In the genomic region with DNA sequence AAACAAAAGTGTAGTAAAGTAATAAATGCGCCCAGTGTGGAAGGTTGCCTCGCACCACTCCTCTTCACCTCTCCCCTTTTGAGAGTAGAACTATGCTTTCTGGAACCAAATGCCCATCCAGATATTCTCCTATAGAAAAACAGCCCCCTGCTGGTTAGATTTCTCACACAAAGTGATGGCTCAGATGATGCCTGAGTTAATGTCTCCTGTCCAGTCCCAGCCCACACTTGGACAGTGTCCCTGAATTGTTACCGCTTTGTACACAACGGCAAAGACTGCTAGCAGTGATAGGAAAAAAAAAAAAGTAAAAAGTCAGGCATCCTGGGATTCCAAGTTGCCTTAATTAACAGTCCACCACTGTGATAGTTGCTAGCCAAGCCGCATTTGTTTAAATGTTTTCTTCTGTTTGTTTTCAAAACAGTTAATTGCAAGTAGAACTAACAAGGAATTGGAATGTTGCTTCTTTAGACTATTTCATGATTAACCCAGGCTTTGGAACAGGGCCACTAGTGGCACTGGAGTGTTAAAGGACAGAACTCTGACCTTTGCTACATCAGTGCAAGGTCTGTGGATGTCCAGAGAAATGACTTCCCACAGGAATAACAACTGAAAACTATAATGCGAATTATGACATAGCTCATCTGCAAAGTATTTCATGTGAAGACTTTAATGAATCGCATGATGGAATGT, we compare ENCODE assay signal across 19 mouse cellular contexts. TPM values are rescaled to one million over a fixed set of nuclear protein-coding genes. Genes with fewer than 3 reads are reported as not detected.
DNase-seq lines count a peak whose midpoint lies in the region; ATAC-seq and TF ChIP-seq lines count a peak whose summit lies in the region.
"Had no signal": no experiment of that assay in that cellular context is flagged by ENCODE, and none has a peak within 500 bp of the region (broad histone marks: within the 10 kb centered on the region; RNA-seq: fewer than 3 reads in every experiment).

No protein-coding gene starts in this region.

- no peaks in the 10 kb centered on the region for H3K36me3 ChIP-seq in liver, adult 2 months (ENCODE audit: control insufficient read depth, insufficient read depth, low read length)
- H3K36me3 ChIP-seq in liver, embryonic 12.5 days, result no peaks in the 10 kb centered on the region
- no peaks in the 10 kb centered on the region for H3K36me3 ChIP-seq in liver, postnatal 0 days (replicated peaks; ENCODE audit: insufficient read depth, low read length)
- H3K36me3 ChIP-seq: G1E; liver, embryonic 13.5 days had no signal

- TF ChIP-seq CTCF in liver, adult 2 months (IDR thresholded peaks at IDR 0.05; ENCODE audit: low read depth, low read length), result no peak
- peak; percentile 27; the same call in 1 of the 2 replicates for TF ChIP-seq CTCF in liver, postnatal 0 days (IDR thresholded peaks at IDR 0.05; ENCODE audit: low read depth)

- H3K4me3 ChIP-seq in liver, adult 2 months (ENCODE audit: insufficient read depth, low read depth, low read length), result no peak overlapping the region
- H3K4me3 ChIP-seq in liver, embryonic 12.5 days, result no peak overlapping the region
- no peak overlapping the region for H3K4me3 ChIP-seq in liver, postnatal 0 days (ENCODE audit: low read depth, low read length)
- H3K4me3 ChIP-seq: gastrocnemius, adult 2 months; heart, adult 2 months; left cerebral cortex, adult 2 months; liver, embryonic 13.5 days had no signal

- ATAC-seq in liver, embryonic 12.5 days, result no peak
- ATAC-seq in liver, postnatal 0 days, result peak; percentile 95
- ATAC-seq: forebrain, embryonic 16.5 days had no signal

- no peak overlapping the region for H3K9ac ChIP-seq in liver, adult 2 months (ENCODE audit: low read depth, low read length)
- H3K9ac ChIP-seq in liver, embryonic 12.5 days, result no peak overlapping the region
- H3K9ac ChIP-seq in liver, postnatal 0 days (replicated peaks), result no peak overlapping the region
- H3K9ac ChIP-seq: hindbrain, embryonic 14.5 days; liver, embryonic 13.5 days had no signal

- TF ChIP-seq EP300 in liver, postnatal 0 days (IDR thresholded peaks at IDR 0.05; ENCODE audit: low read depth), result 0 out of 2 replicates have a peak, but pooled peaks have one; percentile 28

- H3K27ac ChIP-seq in liver, adult 2 months (replicated peaks; ENCODE audit: insufficient read depth, low read depth, low read length), result peak overlapping the region; percentile 77
- no peak overlapping the region for H3K27ac ChIP-seq in liver, embryonic 12.5 days
- peak overlapping the region; percentile 84 for H3K27ac ChIP-seq in liver, postnatal 0 days (ENCODE audit: low read depth)
- H3K27ac ChIP-seq: gastrocnemius, adult 2 months; heart, adult 2 months; hindbrain, embryonic 14.5 days; left cerebral cortex, adult 2 months; liver, embryonic 13.5 days had no signal

- no peak overlapping the region for H3K4me2 ChIP-seq in liver, embryonic 12.5 days
- H3K4me2 ChIP-seq in liver, postnatal 0 days (ENCODE audit: low read depth, low read length), result peak overlapping the region; percentile 20; the same call in 1 of the 2 replicates
- H3K4me2 ChIP-seq: hindbrain, embryonic 14.5 days; liver, embryonic 13.5 days had no signal

- no peaks in the 10 kb centered on the region for H3K79me2 ChIP-seq in liver, adult 2 months (ENCODE audit: control insufficient read depth, insufficient read depth, low read length)

- WGBS in liver, adult 2 months, result 35% methylated on average over 7 of the region's 7 CpGs
- WGBS in liver, embryonic 12.5 days (ENCODE audit: insufficient replicate concordance), result 70% methylated on average over 7 of the region's 7 CpGs
- WGBS in liver, postnatal 0 days (ENCODE audit: insufficient replicate concordance), result 64% methylated on average over 7 of the region's 7 CpGs

- no peak for TF ChIP-seq POLR2A in liver, adult 2 months (IDR thresholded peaks at IDR 0.05; ENCODE audit: extremely low read depth, insufficient read depth, low read length)

- DNase-seq in liver, adult 2 months (ENCODE audit: extremely low read depth, low read depth, low spot score), result peak; percentile 96
- peak; percentile 3 for DNase-seq in adipocyte (ENCODE audit: low spot score)
- DNase-seq in kidney, adult 8-10 months, result peak; percentile 85 to 93
- peak; percentile 21 for DNase-seq in liver, postnatal 0 days
- no peak for DNase-seq in retina, postnatal 1 day
- DNase-seq in right cerebral cortex, postnatal 25 days, result no peak
- DNase-seq: cerebellum, postnatal 10 days; embryo, embryonic 11 days; gastrocnemius, adult 2 months; heart, adult 2 months; liver, embryonic 13.5 days had no signal

- no peaks in the 10 kb centered on the region for H3K27me3 ChIP-seq in liver, adult 2 months (ENCODE audit: control insufficient read depth, insufficient read depth, low read length)
- no peaks in the 10 kb centered on the region for H3K27me3 ChIP-seq in liver, embryonic 12.5 days (replicated peaks)
- no peaks in the 10 kb centered on the region for H3K27me3 ChIP-seq in liver, postnatal 0 days (ENCODE audit: insufficient read depth, low read length)
- H3K27me3 ChIP-seq: liver, embryonic 13.5 days had no signal

- no peaks in the 10 kb centered on the region for H3K9me3 ChIP-seq in liver, embryonic 12.5 days (replicated peaks)
- no peaks in the 10 kb centered on the region for H3K9me3 ChIP-seq in liver, postnatal 0 days (ENCODE audit: low read length)
- H3K9me3 ChIP-seq: liver, embryonic 13.5 days had no signal

- peaks cover 7% of the 10 kb centered on the region for H3K4me1 ChIP-seq in liver, adult 2 months (ENCODE audit: control insufficient read depth, insufficient read depth, low read length)
- no peaks in the 10 kb centered on the region for H3K4me1 ChIP-seq in liver, embryonic 12.5 days
- no peaks in the 10 kb centered on the region for H3K4me1 ChIP-seq in liver, postnatal 0 days (ENCODE audit: insufficient read depth)
- H3K4me1 ChIP-seq: liver, embryonic 13.5 days had no signal

RNA-seq across cellular contexts. Expression of a gene that starts 29.7 kb away (rescaled TPM):
- total RNA-seq in liver, adult 2 months (2014; rRNA removed), result 3.4 and 11.0 TPM in 2 replicates
- polyA plus RNA-seq in liver, adult 2 months (2012; rRNA removed), result 10.2 and 11.9 TPM in 2 replicates
- not detected in 2 replicates for polyA plus RNA-seq in liver, embryonic 12.5 days (2016; fragmentation: Nextera tagmentation; extraction: Ambion mirVana)
- polyA plus RNA-seq in liver, postnatal 0 days (2015; fragmentation: Nextera tagmentation; extraction: Ambion mirVana), result 1.6 and 1.7 TPM in 2 replicates
- total RNA-seq: left cerebral cortex, adult 2 months; megakaryocyte-erythroid progenitor cell, adult 5-6 weeks had no signal
- polyA plus RNA-seq: G1E; small intestine, adult 2 months; thymus, postnatal 0 days had no signal

Comparison
In these comparisons a context has a peak if more than half of its experiments do, and no peak if none do; other contexts are left out.
1. DNase-seq: peak in liver, adult 2 months (single experiment), adipocyte (single experiment), kidney, adult 8-10 months (2 of 2) and liver, postnatal 0 days (single experiment); none in retina, postnatal 1 day (single experiment) and right cerebral cortex, postnatal 25 days (single experiment).